Mouse (Mus musculus) stomach, embryonic 14.5 days (tissue): Measurements from ENCODE around the gene Ankrd36. TPM values are rescaled to one million over a fixed set of nuclear protein-coding genes. Genes with fewer than 3 reads are reported as not detected.

Experiments
- polyA plus RNA-seq: library from polyadenylated mRNA; unstranded; fragments of >200 nt; fragmentation: Nextera tagmentation; extraction: Ambion mirVana; gene quantifications from 2 replicates; pipeline ENCODE4 v1.2.1, GENCODE M21; 2014

Gene Ankrd36
- polyA plus RNA-seq, 1 experiment from 2014 or later = not detected

Other genes with a start within 250 kb of the Ankrd36 start
- 17.2 and 19.7 TPM in 2 replicates for gene Znrf3, start 124.8 kb upstream of the Ankrd36 start, polyA plus RNA-seq
- gene Xbp1, start 49.0 kb upstream of the Ankrd36 start, polyA plus RNA-seq = 164 and 206 TPM in 2 replicates
- 17.7 and 19.4 TPM in 2 replicates for gene Ccdc117, start 27.5 kb upstream of the Ankrd36 start, polyA plus RNA-seq
- gene Mrps24, start 146.0 kb downstream of the Ankrd36 start, polyA plus RNA-seq = 206 and 225 TPM in 2 replicates
- 14.2 and 14.4 TPM in 2 replicates for gene Urgcp, start 192.7 kb downstream of the Ankrd36 start, polyA plus RNA-seq
- 108 TPM in 2 replicates for gene Dbnl, start 218.8 kb downstream of the Ankrd36 start, polyA plus RNA-seq
- gene Pgam2, start 234.0 kb downstream of the Ankrd36 start, polyA plus RNA-seq = 1.2 and 1.5 TPM in 2 replicates